Mouse (Mus musculus): ENCODE data around the gene Gm12695.

The Gm12695 gene

GRCm38 (mm10) chr4:96697511-96698217 is 87.3 kb downstream of the Gm12695 start:
- DNase-seq (ENCODE audit: low read depth, low spot score): peak; percentile 41

- peak; percentile 73 for DNase-seq (ENCODE audit: low read depth, low spot score)
Measured at GRCm38 (mm10) chr4:96696614-96697360, 88.2 kb downstream of the Gm12695 start.

GRCm38 (mm10) chr4:96687358-96687803 is 97.6 kb downstream of the Gm12695 start:
- DNase-seq (ENCODE audit: low read depth, low spot score): no peak

- DNase-seq (ENCODE audit: low read depth, low spot score): no peak
Measured at GRCm38 (mm10) chr4:96683474-96683873, 101.5 kb downstream of the Gm12695 start.

- DNase-seq (ENCODE audit: low read depth, low spot score): no peak
Measured at GRCm38 (mm10) chr4:96680966-96681365, 104.0 kb downstream of the Gm12695 start.

- DNase-seq (ENCODE audit: low read depth, low spot score): no peak
Measured at GRCm38 (mm10) chr4:96680233-96680632, 104.8 kb downstream of the Gm12695 start.

Data from forelimb bud, embryonic 11.5 days (tissue).